Mouse (Mus musculus): ENCODE data around the gene Scml4.

- TF ChIP-seq MAFK (IDR thresholded peaks at IDR 0.05; ENCODE audit: insufficient read depth, low read depth, low read length) (no peak), CHD2 (IDR thresholded peaks at IDR 0.05; ENCODE audit: low read depth, low read length) (no peak), ZC3H11A (IDR thresholded peaks at IDR 0.05; ENCODE audit: borderline replicate concordance, low read depth, low read length) (no peak), ZNF384 (IDR thresholded peaks at IDR 0.05; ENCODE audit: low read depth, low read length) (no peak)
These were observed 32.1 kb downstream of the Scml4 start for GRCm38 (mm10) chr10:42892250-42892649.
